23 mouse cellular contexts compared by ENCODE assay signal in the genomic region with DNA sequence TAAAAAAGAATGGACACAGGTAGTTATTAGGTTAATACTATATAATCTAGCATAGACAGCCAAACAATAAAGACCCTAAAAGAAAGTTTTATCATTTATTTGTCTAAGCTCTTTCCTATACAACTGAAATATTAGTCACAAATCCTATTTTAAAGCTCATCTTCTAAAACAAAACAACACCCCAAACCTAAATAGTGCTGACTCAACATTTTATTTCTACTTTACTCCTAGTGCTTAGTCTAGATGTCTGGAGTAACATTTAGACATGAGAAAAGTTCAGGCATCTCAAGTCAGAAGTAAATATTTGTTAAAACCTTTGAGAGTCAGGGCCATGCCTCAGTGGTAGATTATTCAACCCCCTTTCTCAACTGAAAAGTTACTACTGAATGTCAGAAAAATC. TPM values are rescaled to one million over a fixed set of nuclear protein-coding genes. Genes with fewer than 3 reads are reported as not detected.
DNase-seq lines count a peak whose midpoint lies in the region; ATAC-seq and TF ChIP-seq lines count a peak whose summit lies in the region.
"Had no signal": no experiment of that assay in that cellular context is flagged by ENCODE, and none has a peak within 500 bp of the region (broad histone marks: within the 10 kb centered on the region; RNA-seq: fewer than 3 reads in every experiment).

No protein-coding gene starts in this region.

- H3K4me3 ChIP-seq in CH12.LX (replicated peaks in 1 of 3; ENCODE audit: low read depth in 2 of 3, low read length in 2 of 3, poor library complexity in 1 of 3): no peak overlapping the region
- H3K4me3 ChIP-seq in ES-E14 (ENCODE audit: insufficient read depth in 1 of 2, low read depth in 1 of 2, low read length in 2 of 2, poor library complexity in 1 of 2, severe bottlenecking in 1 of 2): no peak overlapping the region
- H3K4me3 ChIP-seq in MEL (ENCODE audit: control insufficient read depth in 1 of 2, insufficient read depth in 1 of 2, low read depth in 2 of 2, low read length in 2 of 2): no peak overlapping the region
- no peak overlapping the region for H3K4me3 ChIP-seq in midbrain, embryonic 15.5 days
- H3K4me3 ChIP-seq in lung, adult 2 months (replicated peaks; ENCODE audit: extremely low read depth, low read depth, low read length): no peak overlapping the region

- TF ChIP-seq CTCF in CH12.LX (conservative IDR thresholded peaks at IDR 0.05 in 1 of 2, IDR thresholded peaks at IDR 0.05 in 1 of 2; ENCODE audit: low read depth in 2 of 2, low read length in 2 of 2) (no peak), MEL (IDR thresholded peaks at IDR 0.05 in 2 of 3, conservative IDR thresholded peaks at IDR 0.05 in 1 of 3; ENCODE audit: control insufficient read depth in 1 of 3, insufficient read depth in 1 of 3, low read depth in 2 of 3, low read length in 3 of 3, poor library complexity in 1 of 3, severe bottlenecking in 1 of 3) (no peak)
- no peak for TF ChIP-seq CTCF in lung, adult 2 months (IDR thresholded peaks at IDR 0.05; ENCODE audit: insufficient read depth, low read length)

- in situ Hi-C loops in CH12.LX (cut with MboI; ENCODE audit: low pct_ligation_motif_present, low pct_unique_long_range_greater_than_20kb, low sequenced_read_pairs): no loop called here
- in situ Hi-C loops in ES-E14 (cut with MboI; ENCODE audit: low sequenced_read_pairs in 2 of 2, unreplicated experiment in 2 of 2): no loop called here

- H3K79me2 ChIP-seq in CH12.LX (replicated peaks; ENCODE audit: control insufficient read depth, extremely low read depth, insufficient read depth, poor library complexity, severe bottlenecking) (no peaks in the 10 kb centered on the region), MEL (ENCODE audit: control insufficient read depth, insufficient read depth, low read length, poor library complexity) (no peaks in the 10 kb centered on the region)

- TF ChIP-seq POLR2A in CH12.LX (IDR thresholded peaks at IDR 0.05; ENCODE audit: low read depth, low read length) (no peak), MEL (IDR thresholded peaks at IDR 0.05; ENCODE audit: control insufficient read depth in 1 of 2, insufficient read depth in 1 of 2, low read depth in 1 of 2, low read length in 2 of 2, poor library complexity in 1 of 2) (no peak)
- no peak for TF ChIP-seq POLR2A in lung, adult 2 months (IDR thresholded peaks at IDR 0.05; ENCODE audit: borderline replicate concordance, extremely low read depth, low read depth, low read length)

- TF ChIP-seq EP300 in CH12.LX (IDR thresholded peaks at IDR 0.05; ENCODE audit: low read length): no peak
- TF ChIP-seq EP300 in MEL (IDR thresholded peaks at IDR 0.05; ENCODE audit: low read depth in 1 of 2, low read length in 2 of 2): no peak

- no peak overlapping the region for H3K9ac ChIP-seq in CH12.LX (ENCODE audit: insufficient read depth, low read depth)
- H3K9ac ChIP-seq in ES-E14 (ENCODE audit: insufficient read depth, low read depth, low read length, poor library complexity, severe bottlenecking): no peak overlapping the region
- H3K9ac ChIP-seq in MEL (ENCODE audit: control insufficient read depth, low read depth, low read length, poor library complexity, severe bottlenecking): no peak overlapping the region
- no peak overlapping the region for H3K9ac ChIP-seq in midbrain, embryonic 15.5 days

- DNase-seq in CH12.LX (ENCODE audit: extremely low read depth): no peak
- DNase-seq in ES-E14 (ENCODE audit: low read depth, low spot score): no peak
- DNase-seq in MEL (ENCODE audit: low read depth, low spot score): no peak
- no peak for DNase-seq in lung, adult 2 months
- DNase-seq in spleen, adult 12 weeks (ENCODE audit: low spot score): no peak
- DNase-seq: adrenal gland, adult 2 months; adrenal gland, adult 8-10 months; adrenal gland, postnatal 10 days; adrenal gland, postnatal 14 days; adrenal gland, postnatal 25 days; adrenal gland, postnatal 36 days; B cell, adult 2 months; cerebellum, adult 11 months; cerebellum, adult 11-12 months; cerebellum, adult 18-20 months; cerebellum, adult 2 months; cerebellum, adult 8-10 months; cerebellum, adult 9-10 months had no signal

- H3K4me2 ChIP-seq in CH12.LX (ENCODE audit: insufficient read depth, low read depth, poor library complexity, severe bottlenecking): no peak overlapping the region
- H3K4me2 ChIP-seq in midbrain, embryonic 15.5 days: no peak overlapping the region

- H3K27ac ChIP-seq in CH12.LX (ENCODE audit: insufficient read depth, low read depth): no peak overlapping the region
- H3K27ac ChIP-seq in ES-E14 (ENCODE audit: insufficient read depth, low read depth, low read length, poor library complexity, severe bottlenecking): no peak overlapping the region
- no peak overlapping the region for H3K27ac ChIP-seq in MEL (ENCODE audit: control insufficient read depth, low read depth, low read length)
- H3K27ac ChIP-seq in midbrain, embryonic 15.5 days: no peak overlapping the region

- no peaks in the 10 kb centered on the region for H3K4me1 ChIP-seq in CH12.LX (ENCODE audit: control insufficient read depth in 1 of 2, insufficient read depth in 2 of 2)
- no peaks in the 10 kb centered on the region; a peak in 1 of 4 replicates for H3K4me1 ChIP-seq in ES-E14 (ENCODE audit: control insufficient read depth in 2 of 2, insufficient read depth in 2 of 2, low read length in 2 of 2, poor library complexity in 1 of 2)
- H3K4me1 ChIP-seq in MEL (ENCODE audit: control insufficient read depth in 1 of 2, insufficient read depth in 2 of 2, low read length in 2 of 2): no peaks in the 10 kb centered on the region
- H3K4me1 ChIP-seq in midbrain, embryonic 15.5 days: no peaks in the 10 kb centered on the region
- no peaks in the 10 kb centered on the region for H3K4me1 ChIP-seq in lung, adult 2 months (ENCODE audit: control insufficient read depth, insufficient read depth, low read length)

- TF ChIP-seq RAD21 in CH12.LX (IDR thresholded peaks at IDR 0.05; ENCODE audit: low read depth, low read length) (no peak), MEL (IDR thresholded peaks at IDR 0.05; ENCODE audit: low read depth, low read length) (no peak)

- H3K27me3 ChIP-seq in CH12.LX (replicated peaks): no peaks in the 10 kb centered on the region
- no peaks in the 10 kb centered on the region for H3K27me3 ChIP-seq in MEL (ENCODE audit: control insufficient read depth in 1 of 2, insufficient read depth in 2 of 2, low read length in 2 of 2)
- no peaks in the 10 kb centered on the region for H3K27me3 ChIP-seq in midbrain, embryonic 15.5 days (replicated peaks)
- H3K27me3 ChIP-seq: Patski had no signal

- dilution Hi-C loops in CH12.LX (cut with MboI; ENCODE audit: extremely low pct_ligation_motif_present, extremely low pct_unique_long_range_greater_than_20kb, low sequenced_read_pairs): no loop called here

- H3K36me3 ChIP-seq in CH12.LX (replicated peaks in 1 of 2; ENCODE audit: control insufficient read depth in 1 of 2, insufficient read depth in 1 of 2, low read length in 1 of 2) (peaks cover 19 to 35% of the 10 kb centered on the region in 2 experiments), ES-E14 (ENCODE audit: control insufficient read depth, insufficient read depth, low read length, poor library complexity, severe bottlenecking) (peaks cover 5% of the 10 kb centered on the region; the same call in 1 of the 2 replicates), MEL (ENCODE audit: control insufficient read depth in 1 of 2, insufficient read depth in 2 of 2, low read length in 2 of 2) (peaks cover 0 to 26% of the 10 kb centered on the region in 2 experiments; a peak in 2 of 4 replicates)
- H3K36me3 ChIP-seq in midbrain, embryonic 15.5 days (replicated peaks): 0 out of 2 replicates have a peak, but pooled peaks cover 11% of the 10 kb centered on the region

- H3K9me3 ChIP-seq in CH12.LX (replicated peaks; ENCODE audit: low read length) (no peaks in the 10 kb centered on the region), ES-E14 (ENCODE audit: control insufficient read depth, insufficient read depth, low read depth, low read length) (no peaks in the 10 kb centered on the region), MEL (replicated peaks; ENCODE audit: insufficient read depth, low read length) (no peaks in the 10 kb centered on the region)
- no peaks in the 10 kb centered on the region for H3K9me3 ChIP-seq in midbrain, embryonic 15.5 days
- H3K9me3 ChIP-seq: G1E had no signal

- ATAC-seq in midbrain, embryonic 15.5 days (replicated peaks): no peak
- ATAC-seq: activated CD4-positive, CD25-positive, alpha-beta regulatory T cell, adult 4 months; CD4-positive, CD25-positive, alpha-beta regulatory T cell, adult 4 months; Patski had no signal

TF ChIP-seq in MEL, 35 proteins besides CTCF, POLR2A, EP300 and RAD21 (continues in another document):
- no peak for TF ChIP-seq SIN3A (IDR thresholded peaks at IDR 0.05; ENCODE audit: low read length)

RNA-seq across cellular contexts. Expression of a gene that starts 14.0 kb away (rescaled TPM):
- total RNA-seq in CH12.LX (2012; rRNA removed): 11.6 and 13.8 TPM in 2 replicates
- 18.7 and 24.0 TPM in 2 replicates for total RNA-seq in CH12.LX (2014; rRNA removed)
- 16.4 and 18.3 TPM in 2 replicates for polyA plus RNA-seq in CH12.LX (2012; ENCODE audit: insufficient read length, low read depth)
- 7.9 and 8.5 TPM in 2 replicates for total RNA-seq in ES-E14 (2012; rRNA removed)
- 13.7 and 14.1 TPM in 2 replicates for total RNA-seq in MEL (2012; rRNA removed)
- 100 to 1,000 TPM in 1 of 2 experiments, 10 to 100 TPM in 1; 13.8 to 156 TPM for polyA plus RNA-seq in MEL (2012; ENCODE audit: insufficient read depth in 1 of 2, insufficient read length in 2 of 2, low read depth in 1 of 2, low replicate concordance in 2 of 2, missing spikeins in 1 of 2)
- 135 and 146 TPM in 2 replicates for polyA plus RNA-seq in midbrain, embryonic 15.5 days (2015; fragmentation: Nextera tagmentation; extraction: Ambion mirVana)
- 2.7 and 4.7 TPM in 2 replicates for polyA plus RNA-seq in lung, adult 2 months (2012; rRNA removed)

RNA-seq across cellular contexts. Expression of a gene that starts 18.0 kb away (rescaled TPM):
- total RNA-seq in CH12.LX (2012; rRNA removed): 57.6 and 72.4 TPM in 2 replicates
- 113 and 138 TPM in 2 replicates for total RNA-seq in CH12.LX (2014; rRNA removed)
- 92.3 and 98.1 TPM in 2 replicates for polyA plus RNA-seq in CH12.LX (2012; ENCODE audit: insufficient read length, low read depth)
- total RNA-seq in ES-E14 (2012; rRNA removed): 22.7 and 28.8 TPM in 2 replicates
- total RNA-seq in MEL (2012; rRNA removed): 52.5 and 55.3 TPM in 2 replicates
- polyA plus RNA-seq in MEL (2012; ENCODE audit: insufficient read depth in 1 of 2, insufficient read length in 2 of 2, low read depth in 1 of 2, low replicate concordance in 2 of 2, missing spikeins in 1 of 2): 100 to 1,000 TPM in 1 of 2 experiments, 10 to 100 TPM in 1; 43.4 to 416 TPM
- 10.8 and 12.0 TPM in 2 replicates for polyA plus RNA-seq in midbrain, embryonic 15.5 days (2015; fragmentation: Nextera tagmentation; extraction: Ambion mirVana)
- polyA plus RNA-seq in lung, adult 2 months (2012; rRNA removed): 1.6 and 3.5 TPM in 2 replicates

RNA-seq across cellular contexts. Expression of a gene that starts 18.3 kb away (rescaled TPM):
- total RNA-seq in CH12.LX (2012; rRNA removed) (20.4 and 22.6 TPM in 2 replicates), CH12.LX (2014; rRNA removed) (21.5 and 24.9 TPM in 2 replicates), ES-E14 (2012; rRNA removed) (56.2 and 60.8 TPM in 2 replicates), MEL (2012; rRNA removed) (24.7 and 32.1 TPM in 2 replicates)
- polyA plus RNA-seq in CH12.LX (2012; ENCODE audit: insufficient read length, low read depth) (42.7 and 50.7 TPM in 2 replicates), MEL (2012; ENCODE audit: insufficient read depth in 1 of 2, insufficient read length in 2 of 2, low read depth in 1 of 2, low replicate concordance in 2 of 2, missing spikeins in 1 of 2) (10 to 100 TPM in 1 of 2 experiments, not detected in 1; 24.7 TPM)
- 29.6 and 30.5 TPM in 2 replicates for polyA plus RNA-seq in midbrain, embryonic 15.5 days (2015; fragmentation: Nextera tagmentation; extraction: Ambion mirVana)
- polyA plus RNA-seq in lung, adult 2 months (2012; rRNA removed): 4.3 and 5.1 TPM in 2 replicates
